ENCODE assay signal across 8 mouse cellular contexts in the genomic region with DNA sequence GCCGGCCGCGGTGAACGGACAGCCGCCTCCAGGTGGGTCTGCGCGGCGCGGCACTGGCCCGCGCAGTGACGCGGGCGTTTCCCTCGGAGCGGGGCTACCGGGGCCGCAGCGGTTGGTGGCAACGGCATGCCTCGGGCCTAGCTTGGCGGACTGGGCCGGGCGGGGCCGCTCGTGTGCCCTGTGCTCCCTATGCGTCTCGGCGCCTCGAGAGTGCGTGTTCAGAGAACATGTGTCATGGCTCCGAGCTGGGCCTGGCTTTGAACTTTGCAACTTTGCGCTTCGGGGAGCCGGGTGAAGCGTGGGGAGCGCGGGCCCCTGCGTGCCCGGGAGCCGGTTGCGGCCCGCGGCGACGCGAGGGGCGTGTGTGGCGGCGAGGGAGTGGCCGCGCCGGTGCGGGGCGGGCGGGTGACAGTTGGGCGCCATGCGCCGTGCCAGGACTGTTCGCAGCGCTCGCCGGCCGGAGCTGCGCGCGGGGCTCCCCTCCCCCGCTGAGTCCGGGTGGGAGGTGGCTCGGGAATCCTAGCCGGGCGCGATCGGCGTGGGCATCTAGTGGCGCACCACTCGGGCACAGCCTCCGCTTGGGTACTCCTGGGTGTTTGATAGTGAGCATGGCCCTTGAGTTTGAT. TPM values are rescaled to one million over a fixed set of nuclear protein-coding genes. Genes with fewer than 3 reads are reported as not detected.
A peak's percentile ranks its signal among the peaks of the same experiment; 100 is the strongest.
DNase-seq lines count a peak whose midpoint lies in the region; ATAC-seq and TF ChIP-seq lines count a peak whose summit lies in the region.

No protein-coding gene starts in this region.

- no peaks in the 10 kb centered on the region for H3K27me3 ChIP-seq in MEL (ENCODE audit: control insufficient read depth in 1 of 2, insufficient read depth in 2 of 2, low read length in 2 of 2)
- H3K27me3 ChIP-seq in cerebellum, adult 2 months (ENCODE audit: control insufficient read depth, insufficient read depth, low read length) = no peaks in the 10 kb centered on the region
- H3K27me3 ChIP-seq in forebrain, postnatal 0 days (ENCODE audit: insufficient read depth, low read length) = no peaks in the 10 kb centered on the region
- no peaks in the 10 kb centered on the region for H3K27me3 ChIP-seq in lung, postnatal 0 days (replicated peaks; ENCODE audit: insufficient read depth, low read length)

- H3K9me3 ChIP-seq in MEL (replicated peaks; ENCODE audit: insufficient read depth, low read length) = no peaks in the 10 kb centered on the region
- no peaks in the 10 kb centered on the region for H3K9me3 ChIP-seq in forebrain, postnatal 0 days (ENCODE audit: low read length)
- no peaks in the 10 kb centered on the region for H3K9me3 ChIP-seq in lung, postnatal 0 days (ENCODE audit: low read length)

- TF ChIP-seq EP300 in MEL (IDR thresholded peaks at IDR 0.05; ENCODE audit: low read depth in 1 of 2, low read length in 2 of 2) = no peak
- no peak for TF ChIP-seq EP300 in lung, postnatal 0 days (IDR thresholded peaks at IDR 0.05)

- peak; percentile 72 for DNase-seq in MEL (ENCODE audit: low read depth, low spot score)
- peak; percentile 76 to 80 for DNase-seq in cerebellum, adult 2 months
- peak; percentile 53 for DNase-seq in forebrain, postnatal 0 days
- DNase-seq in heart, postnatal 36 days = peak; percentile 71 to 76
- DNase-seq in layer of hippocampus, adult 8-10 months (ENCODE audit: low spot score in 2 of 2) = peak; percentile 35 to 57
- peak; percentile 76 for DNase-seq in lung, postnatal 0 days (ENCODE audit: low spot score)
- peak; percentile 48 to 59 for DNase-seq in thymus, adult 18-20 months

- under 1% methylated on average over 78 of the region's 78 CpGs for WGBS in cerebellum, adult 2 months
- WGBS in forebrain, postnatal 0 days = 2% methylated on average over 66 of the region's 78 CpGs
- under 1% methylated on average over 67 of the region's 78 CpGs for WGBS in lung, postnatal 0 days
- under 1% methylated on average over 78 of the region's 78 CpGs for WGBS in olfactory bulb, adult 2 months

- peak in 1 of 2 experiments; percentile 56; a peak in 1 of 4 replicates for TF ChIP-seq POLR2A in MEL (IDR thresholded peaks at IDR 0.05; ENCODE audit: control insufficient read depth in 1 of 2, insufficient read depth in 1 of 2, low read depth in 1 of 2, low read length in 2 of 2, poor library complexity in 1 of 2)
- no peak for TF ChIP-seq POLR2A in cerebellum, adult 2 months (IDR thresholded peaks at IDR 0.05; ENCODE audit: borderline replicate concordance, insufficient read depth, low read length)
- TF ChIP-seq POLR2A in olfactory bulb, adult 2 months (IDR thresholded peaks at IDR 0.05; ENCODE audit: insufficient read depth, low read depth, low read length) = no peak

- peak overlapping the region; percentile 91 for H3K4me2 ChIP-seq in forebrain, postnatal 0 days (ENCODE audit: low read depth)
- peak overlapping the region; percentile 81 for H3K4me2 ChIP-seq in lung, postnatal 0 days (replicated peaks; ENCODE audit: low read depth, low read length)

- H3K9ac ChIP-seq in MEL (ENCODE audit: control insufficient read depth, low read depth, low read length, poor library complexity, severe bottlenecking) = peak overlapping the region; percentile 99
- H3K9ac ChIP-seq in forebrain, postnatal 0 days = peak overlapping the region; percentile 81
- H3K9ac ChIP-seq in lung, postnatal 0 days (replicated peaks; ENCODE audit: low read depth) = peak overlapping the region; percentile 86

- TF ChIP-seq CTCF in MEL (IDR thresholded peaks at IDR 0.05 in 2 of 3, conservative IDR thresholded peaks at IDR 0.05 in 1 of 3; ENCODE audit: control insufficient read depth in 1 of 3, insufficient read depth in 1 of 3, low read depth in 2 of 3, low read length in 3 of 3, poor library complexity in 1 of 3, severe bottlenecking in 1 of 3) = no peak
- no peak for TF ChIP-seq CTCF in cerebellum, adult 2 months (IDR thresholded peaks at IDR 0.05; ENCODE audit: borderline replicate concordance, insufficient read depth, low read depth, low read length)
- no peak for TF ChIP-seq CTCF in forebrain, postnatal 0 days (IDR thresholded peaks at IDR 0.05; ENCODE audit: low read depth)
- no peak for TF ChIP-seq CTCF in lung, postnatal 0 days (IDR thresholded peaks at IDR 0.05)
- no peak for TF ChIP-seq CTCF in olfactory bulb, adult 2 months (IDR thresholded peaks at IDR 0.05; ENCODE audit: insufficient read depth, low read depth, low read length)

- ATAC-seq in forebrain, postnatal 0 days = peak; percentile 57
- ATAC-seq in lung, postnatal 0 days = peak; percentile 67

- peaks cover 2 to 46% of the 10 kb centered on the region in 2 experiments; a peak in 3 of 4 replicates for H3K36me3 ChIP-seq in MEL (ENCODE audit: control insufficient read depth in 1 of 2, insufficient read depth in 2 of 2, low read length in 2 of 2)
- no peaks in the 10 kb centered on the region for H3K36me3 ChIP-seq in forebrain, postnatal 0 days (ENCODE audit: insufficient read depth)
- H3K36me3 ChIP-seq in lung, postnatal 0 days (ENCODE audit: insufficient read depth, low read length) = no peaks in the 10 kb centered on the region

- H3K4me3 ChIP-seq in MEL (ENCODE audit: control insufficient read depth in 1 of 2, insufficient read depth in 1 of 2, low read depth in 2 of 2, low read length in 2 of 2) = peak overlapping the region; percentile 91 to 98
- peak overlapping the region; percentile 92 for H3K4me3 ChIP-seq in cerebellum, adult 2 months (replicated peaks; ENCODE audit: insufficient read depth, low read depth, low read length)
- peak overlapping the region; percentile 89 for H3K4me3 ChIP-seq in forebrain, postnatal 0 days (ENCODE audit: low read depth, low read length)
- peak overlapping the region; percentile 84 for H3K4me3 ChIP-seq in lung, postnatal 0 days (ENCODE audit: low read depth, low read length)
- peak overlapping the region; percentile 60 for H3K4me3 ChIP-seq in olfactory bulb, adult 2 months (ENCODE audit: insufficient read depth, low read depth, low read length)

- H3K27ac ChIP-seq in MEL (ENCODE audit: control insufficient read depth, low read depth, low read length) = peak overlapping the region; percentile 81
- H3K27ac ChIP-seq in cerebellum, adult 2 months (ENCODE audit: insufficient read depth, low read length) = peak overlapping the region; percentile 79
- peak overlapping the region; percentile 92 for H3K27ac ChIP-seq in forebrain, postnatal 0 days (ENCODE audit: low read depth, low read length)
- peak overlapping the region; percentile 94 for H3K27ac ChIP-seq in lung, postnatal 0 days (ENCODE audit: low read length)
- no peak overlapping the region; the same call in 1 of the 2 replicates for H3K27ac ChIP-seq in olfactory bulb, adult 2 months (ENCODE audit: insufficient read depth, low read depth, low read length)

- TF ChIP-seq RAD21 in MEL (IDR thresholded peaks at IDR 0.05; ENCODE audit: low read depth, low read length) = no peak

- peaks cover 64% of the 10 kb centered on the region for H3K79me2 ChIP-seq in MEL (ENCODE audit: control insufficient read depth, insufficient read depth, low read length, poor library complexity)

- intact Hi-C loops in heart, postnatal 36 days (cut with DNase I) = loop anchor here (2.0 to 10.0 kb wide), 5 partner anchors 38 to 315 kb away; a partner anchor contains a TSS

- H3K4me1 ChIP-seq in MEL (ENCODE audit: control insufficient read depth in 1 of 2, insufficient read depth in 2 of 2, low read length in 2 of 2) = peaks cover 22 to 34% of the 10 kb centered on the region in 2 experiments
- peaks cover 6% of the 10 kb centered on the region; the same call in 1 of the 2 replicates for H3K4me1 ChIP-seq in cerebellum, adult 2 months (ENCODE audit: control insufficient read depth, insufficient read depth, low read length)
- H3K4me1 ChIP-seq in forebrain, postnatal 0 days (ENCODE audit: insufficient read depth) = peaks cover 14% of the 10 kb centered on the region
- peaks cover 14% of the 10 kb centered on the region for H3K4me1 ChIP-seq in lung, postnatal 0 days (ENCODE audit: insufficient read depth, low read depth, low read length)
- H3K4me1 ChIP-seq in olfactory bulb, adult 2 months (ENCODE audit: control insufficient read depth, insufficient read depth, low read length) = peaks cover 3% of the 10 kb centered on the region

TF ChIP-seq in MEL, 35 proteins besides CTCF, POLR2A, EP300 and RAD21 (continues in another document):
- TF ChIP-seq BHLHE40 (IDR thresholded peaks at IDR 0.05; ENCODE audit: borderline replicate concordance, low read depth, low read length) (no peak), MAFK (IDR thresholded peaks at IDR 0.05; ENCODE audit: borderline replicate concordance, low read depth, low read length) (no peak), MEF2A (IDR thresholded peaks at IDR 0.05; ENCODE audit: extremely low read depth, insufficient replicate concordance, low read depth, low read length, poor library complexity, severe bottlenecking) (no peak), RCOR1 (IDR thresholded peaks at IDR 0.05; ENCODE audit: low read depth, low read length) (no peak), E2F4 (IDR thresholded peaks at IDR 0.05; ENCODE audit: borderline replicate concordance, low read depth, low read length) (no peak), SIN3A (IDR thresholded peaks at IDR 0.05; ENCODE audit: low read length) (peak; percentile 73), NRF1 (IDR thresholded peaks at IDR 0.05; ENCODE audit: insufficient read depth, low read depth, low read length, poor library complexity, severe bottlenecking) (peak; percentile 48; the same call in 1 of the 2 replicates), CHD2 (IDR thresholded peaks at IDR 0.05; ENCODE audit: low read length) (no peak), ZNF384 (IDR thresholded peaks at IDR 0.05; ENCODE audit: low read depth, low read length) (no peak), ELF1 (IDR thresholded peaks at IDR 0.05; ENCODE audit: low read depth, low read length) (no peak), GABPA (IDR thresholded peaks at IDR 0.05; ENCODE audit: low read depth, low read length) (no peak), MYC (IDR thresholded peaks at IDR 0.05; ENCODE audit: low read depth, low read length) (peak; percentile 28; the same call in 1 of the 2 replicates), CHD1 (IDR thresholded peaks at IDR 0.05; ENCODE audit: low read depth, low read length) (peak; percentile 82; the same call in 1 of the 2 replicates)

RNA-seq across cellular contexts. Expression of a gene that starts 0.8 kb away (rescaled TPM):
- 73.9 and 88.3 TPM in 2 replicates for total RNA-seq in MEL (2012; rRNA removed)
- 1,000 to 10,000 TPM in 1 of 2 experiments, 100 to 1,000 TPM in 1; 201 to 2,325 TPM for polyA plus RNA-seq in MEL (2012; ENCODE audit: insufficient read depth in 1 of 2, insufficient read length in 2 of 2, low read depth in 1 of 2, low replicate concordance in 2 of 2, missing spikeins in 1 of 2)
- 52.0 and 54.5 TPM in 2 replicates for polyA plus RNA-seq in cerebellum, adult 2 months (2012; rRNA removed)
- total RNA-seq in forebrain, postnatal 0 days (2014; rRNA removed) = 33.0 and 43.9 TPM in 2 replicates
- polyA plus RNA-seq in forebrain, postnatal 0 days (2015; fragmentation: Nextera tagmentation; extraction: Ambion mirVana) = 7.6 and 13.3 TPM in 2 replicates
- total RNA-seq in heart, postnatal 36 days (2021) = 10 to 100 TPM; 52.4 to 55.3 TPM
- 10 to 100 TPM; 91.6 to 96.7 (median 94.3) TPM for total RNA-seq in layer of hippocampus, adult 8-10 months (2022)
- polyA plus RNA-seq in lung, postnatal 0 days (2015; fragmentation: Nextera tagmentation; extraction: Ambion mirVana) = 10.3 and 11.6 TPM in 2 replicates
- polyA plus RNA-seq in olfactory bulb, adult 2 months (2012; ENCODE audit: insufficient read depth, insufficient read length, low replicate concordance, missing spikeins) = not detected in 2 replicates
